Mouse (Mus musculus) hindbrain, embryonic 14.5 days (tissue): ENCODE results near the gene Spata32. TPM values are rescaled to one million over a fixed set of nuclear protein-coding genes. Genes with fewer than 3 reads are reported as not detected.

ENCODE experiments used
- ATAC-seq: fragments of 200-750 bp; cut with Nextera tagmentation; 2 replicates; pipeline ENCODE4 v1.8.0; 2017; ENCODE audit warnings: moderate number of reproducible peaks, mild to moderate bottlenecking, moderate TSS enrichment, moderate library complexity; ENCODE audit not compliant: low FRiP score
- DNase-seq: peaks from one replicate; pipeline ENCODE4 v3.0.0-alpha.2; 2015; ENCODE audit warnings: low spot score
- H3K27ac ChIP-seq: fragments of 300-500 bp; sonication (generic); 2 replicates; pipeline ENCODE4 v1.5.1; 2014; ENCODE audit warnings: mild to moderate bottlenecking, moderate library complexity
- H3K27me3 ChIP-seq: fragments of 300-500 bp; sonication (generic); 2 replicates; pipeline ENCODE4 v1.6.1; 2014; ENCODE audit warnings: mild to moderate bottlenecking, low read length, mixed read lengths; ENCODE audit not compliant: control insufficient read depth, insufficient read depth
- H3K36me3 ChIP-seq: fragments of 300-500 bp; sonication (generic); replicated peaks from 2 replicates; pipeline ENCODE4 v1.6.1; 2014; ENCODE audit not compliant: control insufficient read depth, insufficient read depth
- H3K4me1 ChIP-seq: fragments of 300-500 bp; sonication (generic); replicated peaks from 2 replicates; pipeline ENCODE4 v1.6.1; 2014; ENCODE audit warnings: antibody characterized with exemption, low read length, mixed read lengths; ENCODE audit not compliant: control insufficient read depth, insufficient read depth
- H3K4me2 ChIP-seq: fragments of 300-500 bp; sonication (generic); replicated peaks from 2 replicates; pipeline ENCODE4 v1.6.1; 2014; ENCODE audit warnings: mild to moderate bottlenecking, moderate library complexity
- H3K4me3 ChIP-seq: fragments of 300-500 bp; sonication (generic); replicated peaks from 2 replicates; pipeline ENCODE4 v1.5.1; 2014; ENCODE audit warnings: mild to moderate bottlenecking, low read length
- H3K9ac ChIP-seq: fragments of 300-500 bp; sonication (generic); 2 replicates; pipeline ENCODE4 v1.6.1; 2014
- H3K9me3 ChIP-seq: fragments of 300-500 bp; sonication (generic); 2 replicates; pipeline ENCODE4 v1.6.1; 2016; ENCODE audit warnings: low read length; ENCODE audit not compliant: control insufficient read depth
- WGBS: fragments of 180-500 bp; shearing (Covaris S2); extraction: QIAGEN DNeasy Blood & Tissue Kit; methylation state at CpG from one replicate; pipeline ENCODE4 v1.1.7; 2014; 5-methylcytosine and 5-hydroxymethylcytosine counted together
- polyA plus RNA-seq: library from polyadenylated mRNA; unstranded; fragments of >200 nt; fragmentation: Nextera tagmentation; extraction: Ambion mirVana; gene quantifications from 2 replicates; pipeline ENCODE4 v1.2.1, GENCODE M21; 2014

Gene Spata32
- polyA plus RNA-seq, 1 experiment from 2014 or later, result 0.29 TPM

GRCm38 (mm10) chr11:103247504-103248177 is 29.4 kb upstream of the Spata32 start:
- H3K4me2 ChIP-seq, result no peak overlapping the region
- H3K4me1 ChIP-seq, result peaks cover 24% of the 10 kb centered on the region
- H3K9me3 ChIP-seq, result no peaks in the 10 kb centered on the region
- WGBS, result 62% methylated on average over 11 of the region's 11 CpGs
- peak; percentile 70 for DNase-seq
- ATAC-seq, result no peak
- peak overlapping the region; percentile 55 for H3K27ac ChIP-seq
- no peaks in the 10 kb centered on the region for H3K36me3 ChIP-seq
- H3K9ac ChIP-seq, result no peak overlapping the region
- H3K27me3 ChIP-seq, result no peaks in the 10 kb centered on the region
- no peak overlapping the region for H3K4me3 ChIP-seq

DNA sequence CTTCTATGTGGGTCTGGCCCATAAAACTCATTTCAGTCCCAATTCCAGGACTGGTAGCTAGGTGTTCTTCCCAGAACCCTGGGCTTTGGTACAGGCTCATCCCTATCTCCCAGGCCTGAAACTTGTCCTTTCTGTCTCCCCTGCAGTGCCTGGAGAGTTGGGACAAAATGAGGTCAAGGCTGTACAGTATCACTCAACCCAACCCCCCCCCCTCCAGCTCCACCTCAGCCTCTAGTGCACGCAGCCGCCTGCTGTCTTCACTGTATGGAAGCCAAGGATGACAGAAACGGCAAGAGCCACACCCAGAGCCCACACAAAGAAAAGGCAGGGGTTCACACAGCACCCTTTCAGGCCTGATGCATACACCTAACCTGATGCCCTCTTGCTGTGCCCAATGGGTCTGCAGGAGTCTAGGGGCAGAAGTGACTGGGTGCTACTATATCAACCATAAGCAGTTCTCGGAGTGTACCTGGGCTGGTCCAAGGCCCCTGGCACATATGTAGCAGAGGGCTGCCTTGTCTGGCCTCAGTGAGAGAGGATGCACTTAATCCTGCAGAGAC is 28.6 kb upstream of the Spata32 start:
- DNase-seq, result no peak

DNA sequence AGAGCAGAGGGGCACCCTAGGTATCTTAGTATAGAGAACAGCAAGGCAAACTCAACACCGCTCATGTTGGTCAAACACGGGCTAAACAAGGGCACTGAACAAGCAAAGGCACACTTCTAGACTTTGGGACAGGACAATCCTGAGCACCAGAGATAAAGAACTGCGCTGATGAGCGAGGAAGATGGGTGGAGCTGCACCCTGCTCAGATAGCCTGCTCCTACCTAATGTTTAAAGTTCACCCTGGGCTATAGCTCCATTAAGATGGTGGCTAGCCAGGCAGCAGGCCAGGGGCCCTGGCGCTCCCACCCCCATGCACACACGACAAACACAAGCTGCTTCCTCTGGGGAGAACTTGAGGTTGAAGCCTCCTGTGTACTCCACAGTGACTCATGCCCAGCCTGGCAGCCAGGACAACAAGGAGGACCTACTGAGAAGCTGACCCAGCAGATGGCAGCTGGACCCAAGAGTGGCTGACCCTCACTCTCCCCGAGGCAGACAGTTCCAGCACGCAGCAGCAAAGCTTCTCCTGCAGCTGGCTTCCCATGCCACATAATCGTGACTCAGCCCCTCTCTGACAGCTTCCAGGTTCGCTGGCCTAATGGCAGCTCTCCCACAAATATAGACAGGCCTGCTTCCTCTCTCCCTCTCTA is 28.0 kb upstream of the Spata32 start:
- 71% methylated on average over 10 of the region's 10 CpGs for WGBS
- ATAC-seq (no peak), DNase-seq (no peak)
- Histone ChIP-seq H3K36me3 (0 out of 2 replicates have a peak, but pooled peaks cover under 1% of the 10 kb centered on the region), H3K27me3 (no peaks in the 10 kb centered on the region), H3K4me2 (no peak overlapping the region), H3K9ac (no peak overlapping the region), H3K4me3 (no peak overlapping the region), H3K9me3 (no peaks in the 10 kb centered on the region), H3K27ac (no peak overlapping the region), H3K4me1 (peaks cover 24% of the 10 kb centered on the region)

More for the DNA sequence above, 28.6 kb upstream of the Spata32 start:
- no peak overlapping the region for H3K4me3 ChIP-seq
- 67% methylated on average over 4 of the region's 4 CpGs for WGBS
- no peak overlapping the region for H3K9ac ChIP-seq
- no peak for ATAC-seq
- H3K4me2 ChIP-seq, result no peak overlapping the region
- H3K36me3 ChIP-seq, result no peaks in the 10 kb centered on the region
- H3K9me3 ChIP-seq, result no peaks in the 10 kb centered on the region
- 0 out of 2 replicates have a peak overlapping the region, but pooled peaks have one; percentile 49 for H3K27ac ChIP-seq
- no peaks in the 10 kb centered on the region for H3K27me3 ChIP-seq
- peaks cover 24% of the 10 kb centered on the region for H3K4me1 ChIP-seq

DNA sequence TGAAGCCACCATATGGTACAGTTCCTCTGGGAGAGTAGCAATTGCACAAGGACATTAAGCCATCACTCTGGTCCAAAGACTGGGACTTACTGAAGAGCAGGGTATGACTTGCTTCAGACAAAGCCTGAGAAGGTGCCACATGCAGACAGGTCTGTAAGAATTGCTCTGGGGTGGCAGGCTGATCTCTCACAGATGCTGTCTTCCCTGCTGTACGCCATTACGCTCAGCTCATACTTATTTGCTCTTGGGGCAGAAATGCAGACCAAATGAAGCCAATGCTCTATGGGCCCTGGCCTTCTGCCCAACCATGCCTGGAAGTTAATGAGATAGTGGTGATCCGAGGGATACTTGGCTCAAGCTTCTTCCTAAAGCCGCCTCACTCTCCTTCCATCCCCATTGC is 26.6 kb upstream of the Spata32 start:
- Histone ChIP-seq H3K9me3 (no peaks in the 10 kb centered on the region), H3K27ac (peak overlapping the region; percentile 34), H3K4me1 (peaks cover 24% of the 10 kb centered on the region), H3K9ac (no peak overlapping the region), H3K36me3 (peaks cover 10% of the 10 kb centered on the region; the same call in 1 of the 2 replicates), H3K4me2 (no peak overlapping the region), H3K4me3 (no peak overlapping the region), H3K27me3 (no peaks in the 10 kb centered on the region)
- 64% methylated on average over 4 of the region's 4 CpGs for WGBS
- DNase-seq (no peak), ATAC-seq (no peak)

GRCm38 (mm10) chr11:103240740-103241139 is 22.5 kb upstream of the Spata32 start:
- Histone ChIP-seq H3K4me3 (no peak overlapping the region), H3K4me1 (0 out of 2 replicates have a peak, but pooled peaks cover 1% of the 10 kb centered on the region), H3K27ac (no peak overlapping the region), H3K9ac (no peak overlapping the region), H3K9me3 (no peaks in the 10 kb centered on the region), H3K4me2 (no peak overlapping the region), H3K36me3 (peaks cover 42% of the 10 kb centered on the region), H3K27me3 (no peaks in the 10 kb centered on the region)
- WGBS, result 50% methylated on average over 7 of the region's 7 CpGs
- DNase-seq, result no peak
- ATAC-seq, result no peak

DNA sequence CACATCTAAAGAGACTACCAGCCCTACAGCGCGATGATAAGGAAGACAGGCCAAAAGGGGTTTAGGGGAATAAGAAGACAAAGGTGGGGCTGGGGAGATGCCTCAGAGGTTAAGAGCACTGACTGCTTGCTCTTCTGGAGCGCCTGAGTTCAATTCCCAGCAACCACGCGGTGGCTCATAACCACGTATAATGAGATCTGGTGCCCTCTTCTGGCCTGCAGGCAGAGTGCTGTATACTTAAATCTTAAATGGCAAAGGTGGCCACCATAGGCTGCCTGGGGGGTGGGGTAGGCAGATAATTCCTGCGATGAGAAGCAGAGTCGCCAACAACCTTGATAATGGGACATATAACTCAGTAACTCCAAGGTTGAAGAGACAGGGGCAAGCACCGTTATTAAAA is 19.5 kb upstream of the Spata32 start:
- no peaks in the 10 kb centered on the region for H3K4me1 ChIP-seq
- no peak for ATAC-seq
- H3K36me3 ChIP-seq, result peaks cover 43% of the 10 kb centered on the region
- no peak overlapping the region for H3K4me3 ChIP-seq
- H3K27me3 ChIP-seq, result no peaks in the 10 kb centered on the region
- H3K4me2 ChIP-seq, result no peak overlapping the region
- no peak overlapping the region for H3K27ac ChIP-seq
- no peak for DNase-seq
- 76% methylated on average over 9 of the region's 9 CpGs for WGBS
- H3K9me3 ChIP-seq, result no peaks in the 10 kb centered on the region
- H3K9ac ChIP-seq, result no peak overlapping the region

GRCm38 (mm10) chr11:103236903-103237302 is 18.7 kb upstream of the Spata32 start:
- DNase-seq, result no peak
- H3K9me3 ChIP-seq, result no peaks in the 10 kb centered on the region
- H3K27me3 ChIP-seq, result no peaks in the 10 kb centered on the region
- no peak overlapping the region for H3K27ac ChIP-seq
- no peaks in the 10 kb centered on the region for H3K4me1 ChIP-seq
- no peak for ATAC-seq
- H3K4me2 ChIP-seq, result no peak overlapping the region
- no peak overlapping the region for H3K4me3 ChIP-seq
- peaks cover 43% of the 10 kb centered on the region for H3K36me3 ChIP-seq
- no peak overlapping the region for H3K9ac ChIP-seq
- 84% methylated on average over 10 of the region's 10 CpGs for WGBS

DNA sequence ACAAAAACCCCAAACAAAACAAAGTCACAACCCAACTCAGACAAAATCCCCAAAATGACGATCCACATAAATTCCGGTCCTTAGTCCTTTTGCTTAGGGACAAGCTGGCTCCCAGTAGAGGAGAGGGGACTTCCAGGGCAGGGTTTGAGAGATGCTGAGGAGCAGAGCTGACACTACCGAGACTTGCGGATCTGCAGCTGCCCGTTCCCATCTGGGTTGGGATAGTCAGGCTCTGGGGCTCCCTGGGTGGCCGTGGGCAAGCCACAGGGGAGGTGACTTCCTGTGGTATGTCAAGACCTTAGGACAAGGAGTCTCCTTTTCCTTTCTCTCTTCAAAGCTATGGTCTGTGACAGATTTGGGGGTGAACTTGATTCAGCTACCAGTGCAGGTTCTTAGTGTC is 18.2 kb upstream of the Spata32 start:
- WGBS, result 87% methylated on average over 6 of the region's 6 CpGs
- Histone ChIP-seq H3K36me3 (peaks cover 43% of the 10 kb centered on the region), H3K9me3 (no peaks in the 10 kb centered on the region), H3K27me3 (no peaks in the 10 kb centered on the region), H3K4me2 (no peak overlapping the region), H3K4me3 (no peak overlapping the region), H3K9ac (no peak overlapping the region), H3K4me1 (no peaks in the 10 kb centered on the region), H3K27ac (no peak overlapping the region)
- ATAC-seq (no peak), DNase-seq (no peak)

DNA sequence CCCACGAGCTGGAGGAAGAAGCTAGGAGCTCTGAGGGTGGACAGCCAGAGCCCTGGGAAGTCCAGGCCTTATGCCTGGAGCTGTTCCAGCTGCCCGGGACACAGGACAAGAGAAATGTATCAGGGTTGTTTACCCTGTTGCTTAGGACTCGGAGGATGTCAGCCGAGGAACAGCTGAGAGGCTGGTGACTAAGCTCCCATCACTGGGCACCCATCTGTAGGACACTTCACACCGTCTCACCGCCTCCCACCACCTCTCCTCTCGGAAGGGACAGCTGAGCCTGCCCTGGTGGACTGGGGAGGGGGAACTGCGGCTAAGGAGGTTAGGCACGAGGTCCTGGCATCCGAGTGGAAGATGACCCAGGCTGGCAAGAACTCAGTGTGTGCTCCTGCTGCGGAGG is 17.5 kb upstream of the Spata32 start:
- Histone ChIP-seq H3K9me3 (no peaks in the 10 kb centered on the region), H3K27me3 (no peaks in the 10 kb centered on the region), H3K9ac (no peak overlapping the region), H3K36me3 (peaks cover 44% of the 10 kb centered on the region), H3K4me1 (no peaks in the 10 kb centered on the region), H3K27ac (no peak overlapping the region), H3K4me3 (no peak overlapping the region), H3K4me2 (no peak overlapping the region)
- ATAC-seq (no peak), DNase-seq (no peak)
- WGBS, result 79% methylated on average over 11 of the region's 11 CpGs
